Mouse (Mus musculus): ENCODE data around the gene Itih2. TPM values are rescaled to one million over a fixed set of nuclear protein-coding genes. Genes with fewer than 3 reads are reported as not detected.

Itih2 gene
- 2.7 and 3.0 TPM in 2 replicates for polyA plus RNA-seq (2015; fragmentation: Nextera tagmentation; extraction: Ambion mirVana)

DNA sequence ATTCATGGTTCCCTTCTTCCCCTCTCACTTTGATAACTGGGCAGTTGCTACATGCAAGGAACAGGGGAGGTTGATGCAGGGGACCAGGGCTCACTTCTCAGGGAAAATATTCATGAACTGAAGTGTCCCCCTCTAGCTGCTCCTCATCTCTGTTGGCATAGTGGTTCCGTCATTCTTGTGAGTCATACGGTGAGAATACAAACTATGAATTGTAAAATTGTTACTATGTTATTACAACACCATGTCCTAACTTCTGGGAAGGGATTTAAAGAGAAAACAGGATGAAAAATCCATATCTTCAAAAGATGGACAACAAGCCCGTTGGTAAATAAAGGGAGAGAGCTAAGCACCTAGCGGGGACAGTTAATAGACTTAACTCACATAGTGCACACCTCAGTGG is at the start of gene Itih2:
TSS of gene Itih2 (minus strand) at position 101 of the 400 bp plus-strand sequence.
- 86% methylated on average over 4 of the region's 4 CpGs for WGBS
- Histone ChIP-seq H3K4me2 (ENCODE audit: low read length) (no peak within 1 kb of the TSS), H3K27me3 (ENCODE audit: control insufficient read depth, insufficient read depth, low read depth, low read length) (no peaks in the 10 kb centered on the region), H3K4me1 (ENCODE audit: control insufficient read depth, insufficient read depth, low read length) (no peaks in the 10 kb centered on the region), H3K4me3 (ENCODE audit: low read depth, low read length) (no peak within 1 kb of the TSS), H3K27ac (ENCODE audit: low read length) (no peak within 1 kb of the TSS), H3K9ac (ENCODE audit: low read depth, low read length) (no peak within 1 kb of the TSS), H3K36me3 (ENCODE audit: control insufficient read depth, insufficient read depth, low read length) (no peaks in the 10 kb centered on the region), H3K9me3 (replicated peaks; ENCODE audit: control insufficient read depth, low read length, poor library complexity, severe bottlenecking) (no peaks in the 10 kb centered on the region)
- ATAC-seq = no peak

DNA sequence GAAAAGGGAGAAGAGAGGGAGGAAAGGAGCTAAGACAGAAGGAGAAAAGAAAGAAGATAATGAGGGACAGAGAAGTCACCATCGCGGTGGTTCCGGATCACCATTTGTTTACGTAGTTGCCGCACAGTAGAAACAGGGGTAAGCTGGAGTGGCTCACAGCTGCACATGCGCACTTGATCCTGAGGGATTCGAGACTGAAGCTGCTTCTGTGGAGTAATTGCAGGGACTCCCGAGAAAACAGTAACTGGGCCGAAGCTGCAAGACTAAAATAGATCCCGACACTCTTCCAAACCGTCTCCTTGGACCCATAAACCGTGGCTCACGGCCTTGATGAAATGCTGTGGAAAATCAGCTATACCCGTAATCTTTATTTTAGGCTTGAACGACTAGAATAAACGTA is 38.8 kb upstream of the Itih2 start:
- ATAC-seq = no peak
- no peaks in the 10 kb centered on the region for H3K9me3 ChIP-seq (replicated peaks; ENCODE audit: control insufficient read depth, low read length, poor library complexity, severe bottlenecking)
- no peak overlapping the region for H3K4me2 ChIP-seq (ENCODE audit: low read length)
- no peak overlapping the region for H3K4me3 ChIP-seq (ENCODE audit: low read depth, low read length)
- H3K27me3 ChIP-seq (ENCODE audit: control insufficient read depth, insufficient read depth, low read depth, low read length) = no peaks in the 10 kb centered on the region
- H3K9ac ChIP-seq (ENCODE audit: low read depth, low read length) = no peak overlapping the region
- H3K27ac ChIP-seq (ENCODE audit: low read length) = no peak overlapping the region
- H3K4me1 ChIP-seq (ENCODE audit: control insufficient read depth, insufficient read depth, low read length) = no peaks in the 10 kb centered on the region
- WGBS = 93% methylated on average over 16 of the region's 16 CpGs
- no peaks in the 10 kb centered on the region for H3K36me3 ChIP-seq (ENCODE audit: control insufficient read depth, insufficient read depth, low read length)

DNA sequence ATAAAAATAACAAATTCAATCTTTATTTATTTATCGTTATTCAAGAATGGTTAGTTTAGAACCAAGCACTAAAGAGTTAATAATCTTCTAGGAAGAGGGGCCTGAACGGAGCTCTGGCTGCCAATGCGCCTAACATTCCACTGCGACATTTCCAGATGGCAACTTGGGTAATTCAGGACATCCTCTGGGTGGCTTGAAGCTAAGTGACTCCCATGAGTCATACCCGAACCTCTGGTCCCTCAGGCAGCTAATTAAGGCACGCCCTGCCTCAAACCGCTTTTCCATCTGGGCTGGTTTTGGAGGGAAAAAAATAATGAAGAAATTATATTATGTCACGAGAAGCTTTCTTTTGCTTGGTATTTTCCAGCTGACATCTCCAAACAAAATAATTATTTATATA is 36.8 kb upstream of the Itih2 start:
- ATAC-seq = no peak
- no peak overlapping the region for H3K9ac ChIP-seq (ENCODE audit: low read depth, low read length)
- no peak overlapping the region for H3K4me2 ChIP-seq (ENCODE audit: low read length)
- WGBS = 69% methylated on average over 8 of the region's 8 CpGs
- no peaks in the 10 kb centered on the region for H3K27me3 ChIP-seq (ENCODE audit: control insufficient read depth, insufficient read depth, low read depth, low read length)
- H3K27ac ChIP-seq (ENCODE audit: low read length) = no peak overlapping the region
- no peaks in the 10 kb centered on the region for H3K9me3 ChIP-seq (replicated peaks; ENCODE audit: control insufficient read depth, low read length, poor library complexity, severe bottlenecking)
- H3K4me3 ChIP-seq (ENCODE audit: low read depth, low read length) = no peak overlapping the region
- no peaks in the 10 kb centered on the region for H3K36me3 ChIP-seq (ENCODE audit: control insufficient read depth, insufficient read depth, low read length)
- H3K4me1 ChIP-seq (ENCODE audit: control insufficient read depth, insufficient read depth, low read length) = no peaks in the 10 kb centered on the region

DNA sequence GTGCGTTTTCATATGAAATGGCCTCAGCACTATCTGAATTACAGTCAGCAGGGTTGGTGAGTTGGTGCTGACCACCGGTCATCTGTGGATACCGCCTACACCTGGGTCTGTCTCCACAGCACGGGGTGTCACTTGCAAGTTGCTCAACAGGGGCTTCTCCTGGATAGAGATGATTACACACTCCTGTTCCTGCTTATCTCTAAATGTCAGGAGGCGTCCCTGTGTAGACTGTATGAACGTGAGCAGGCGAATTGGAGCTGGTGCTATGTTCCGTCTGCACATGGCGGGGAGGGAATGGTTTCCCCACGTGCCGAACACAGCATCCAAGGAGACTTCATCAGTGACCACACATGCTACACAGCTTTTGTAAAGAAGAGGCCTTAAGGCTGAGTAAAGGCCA is 36.1 kb upstream of the Itih2 start:
- ATAC-seq = no peak
- Histone ChIP-seq H3K36me3 (ENCODE audit: control insufficient read depth, insufficient read depth, low read length) (no peaks in the 10 kb centered on the region), H3K4me2 (ENCODE audit: low read length) (no peak overlapping the region), H3K4me1 (ENCODE audit: control insufficient read depth, insufficient read depth, low read length) (no peaks in the 10 kb centered on the region), H3K4me3 (ENCODE audit: low read depth, low read length) (no peak overlapping the region), H3K27me3 (ENCODE audit: control insufficient read depth, insufficient read depth, low read depth, low read length) (no peaks in the 10 kb centered on the region), H3K27ac (ENCODE audit: low read length) (no peak overlapping the region), H3K9me3 (replicated peaks; ENCODE audit: control insufficient read depth, low read length, poor library complexity, severe bottlenecking) (no peaks in the 10 kb centered on the region), H3K9ac (ENCODE audit: low read depth, low read length) (no peak overlapping the region)
- 87% methylated on average over 11 of the region's 11 CpGs for WGBS

DNA sequence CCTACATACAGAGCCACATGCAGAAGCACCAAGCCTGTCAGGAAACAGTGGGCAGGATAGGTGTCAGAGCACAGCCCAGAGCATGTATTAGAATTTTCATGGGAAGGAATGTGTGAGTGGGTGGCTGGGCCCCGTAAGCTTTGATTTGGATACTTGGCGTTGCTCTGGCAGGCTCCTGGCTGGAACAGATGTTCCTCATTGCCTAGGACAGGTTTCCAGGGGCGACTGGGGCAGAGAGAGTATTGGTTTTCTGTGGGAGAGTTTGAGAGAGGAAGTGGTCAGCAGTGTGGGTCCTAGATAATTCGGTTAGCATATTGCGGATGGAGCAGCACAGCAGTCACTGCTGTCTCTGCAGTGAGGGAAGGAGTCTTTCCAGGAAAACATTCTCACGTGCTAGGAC is 35.4 kb upstream of the Itih2 start:
- Histone ChIP-seq H3K9ac (ENCODE audit: low read depth, low read length) (no peak overlapping the region), H3K27me3 (ENCODE audit: control insufficient read depth, insufficient read depth, low read depth, low read length) (no peaks in the 10 kb centered on the region), H3K27ac (ENCODE audit: low read length) (no peak overlapping the region), H3K9me3 (replicated peaks; ENCODE audit: control insufficient read depth, low read length, poor library complexity, severe bottlenecking) (no peaks in the 10 kb centered on the region), H3K36me3 (ENCODE audit: control insufficient read depth, insufficient read depth, low read length) (no peaks in the 10 kb centered on the region), H3K4me3 (ENCODE audit: low read depth, low read length) (no peak overlapping the region), H3K4me1 (ENCODE audit: control insufficient read depth, insufficient read depth, low read length) (no peaks in the 10 kb centered on the region), H3K4me2 (ENCODE audit: low read length) (no peak overlapping the region)
- WGBS = 74% methylated on average over 6 of the region's 6 CpGs
- ATAC-seq = no peak

DNA sequence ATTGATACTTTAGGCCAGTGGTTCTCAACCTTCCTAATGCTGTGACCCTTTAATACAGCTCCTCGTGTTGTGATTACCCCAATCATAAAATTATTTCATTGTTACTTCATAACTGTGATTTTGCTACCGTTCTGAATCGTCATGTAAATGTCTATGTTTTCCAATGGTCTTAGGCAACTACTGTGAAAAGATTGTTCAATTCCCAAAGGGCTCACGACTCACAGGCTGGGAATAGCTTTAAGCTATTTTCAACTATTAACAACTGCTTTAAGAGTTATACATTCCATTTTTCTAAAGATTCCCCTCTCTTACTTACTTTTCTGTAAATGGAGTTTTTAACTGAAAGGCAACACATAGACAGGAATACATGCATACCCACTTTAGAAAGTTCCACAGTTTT is 30.8 kb upstream of the Itih2 start:
- no peak for ATAC-seq
- 92% methylated on average over 4 of the region's 4 CpGs for WGBS
- Histone ChIP-seq H3K9ac (ENCODE audit: low read depth, low read length) (no peak overlapping the region), H3K4me1 (ENCODE audit: control insufficient read depth, insufficient read depth, low read length) (no peaks in the 10 kb centered on the region), H3K9me3 (replicated peaks; ENCODE audit: control insufficient read depth, low read length, poor library complexity, severe bottlenecking) (no peaks in the 10 kb centered on the region), H3K36me3 (ENCODE audit: control insufficient read depth, insufficient read depth, low read length) (no peaks in the 10 kb centered on the region), H3K27me3 (ENCODE audit: control insufficient read depth, insufficient read depth, low read depth, low read length) (no peaks in the 10 kb centered on the region), H3K27ac (ENCODE audit: low read length) (no peak overlapping the region), H3K4me2 (ENCODE audit: low read length) (no peak overlapping the region), H3K4me3 (ENCODE audit: low read depth, low read length) (no peak overlapping the region)

DNA sequence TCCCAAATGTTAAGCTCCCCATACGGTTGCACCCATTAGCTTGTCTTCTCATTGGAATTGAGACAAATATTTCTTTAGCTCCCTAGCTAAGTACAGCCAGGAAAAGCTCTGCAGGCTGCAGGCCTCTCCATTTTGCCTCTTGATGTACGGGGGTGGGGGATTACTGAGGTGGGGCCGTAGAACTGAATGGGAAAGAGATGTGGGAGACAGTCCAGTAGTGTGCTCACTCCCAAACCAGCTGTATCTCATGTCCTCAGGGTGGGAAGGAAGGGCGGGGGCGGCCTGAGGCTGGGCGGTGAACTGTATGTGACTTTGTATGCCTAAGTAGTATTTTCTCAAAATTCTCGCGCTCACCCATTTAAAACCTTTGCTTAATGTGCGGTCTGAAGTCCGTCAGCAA is 26.0 kb upstream of the Itih2 start:
- Histone ChIP-seq H3K9me3 (replicated peaks; ENCODE audit: control insufficient read depth, low read length, poor library complexity, severe bottlenecking) (no peaks in the 10 kb centered on the region), H3K9ac (ENCODE audit: low read depth, low read length) (no peak overlapping the region), H3K4me3 (ENCODE audit: low read depth, low read length) (no peak overlapping the region), H3K27me3 (ENCODE audit: control insufficient read depth, insufficient read depth, low read depth, low read length) (no peaks in the 10 kb centered on the region), H3K4me1 (ENCODE audit: control insufficient read depth, insufficient read depth, low read length) (peaks cover 4% of the 10 kb centered on the region; the same call in 1 of the 2 replicates), H3K36me3 (ENCODE audit: control insufficient read depth, insufficient read depth, low read length) (no peaks in the 10 kb centered on the region), H3K4me2 (ENCODE audit: low read length) (no peak overlapping the region), H3K27ac (ENCODE audit: low read length) (no peak overlapping the region)
- ATAC-seq = no peak
- WGBS = 88% methylated on average over 10 of the region's 10 CpGs

DNA sequence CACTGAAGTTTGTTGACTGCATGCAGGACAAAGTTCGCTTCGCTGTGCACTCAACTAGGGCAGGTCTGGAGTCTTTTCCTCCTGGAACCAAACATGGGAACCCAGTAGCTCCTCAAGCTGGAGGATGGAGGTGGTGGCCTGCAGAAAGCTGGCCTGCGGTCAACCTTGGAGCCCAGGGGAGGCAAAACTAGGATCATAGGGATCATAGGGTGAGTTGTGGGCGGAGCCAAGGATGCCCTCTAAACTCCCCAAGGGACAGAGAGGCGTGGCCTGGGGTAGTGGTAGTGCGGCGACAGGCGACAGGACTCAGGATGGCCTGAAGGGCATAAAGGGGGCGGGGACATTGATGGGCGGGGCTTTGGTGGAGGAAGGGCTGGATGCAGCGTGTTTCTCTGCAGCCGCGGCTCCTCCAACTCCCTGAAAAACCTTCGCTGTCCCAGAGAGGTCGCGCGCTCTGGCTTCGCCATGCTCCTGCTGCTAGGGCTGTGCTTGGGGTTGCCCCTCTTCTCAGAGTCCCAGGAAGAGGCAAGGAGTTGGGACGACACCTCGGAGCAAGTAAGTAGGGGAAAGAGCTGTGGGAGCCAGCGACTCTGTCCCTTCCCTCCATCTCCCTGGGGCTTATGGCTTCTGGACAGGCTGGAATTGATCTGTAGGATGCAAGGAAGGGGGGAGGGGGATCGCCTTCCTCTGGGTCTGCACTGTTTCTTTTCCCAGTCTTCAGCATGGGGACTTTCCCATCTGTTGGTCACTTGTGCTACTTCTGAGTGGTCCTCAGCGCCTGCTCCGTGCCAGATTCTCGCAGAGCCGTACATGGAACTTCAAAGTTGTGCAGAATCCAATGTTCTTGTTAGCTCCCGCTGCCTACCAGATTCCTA is 22.2 kb upstream of the Itih2 start, which contains the start of gene Itih5:
TSS of gene Itih5 (plus strand) at position 371 of the 875 bp plus-strand sequence.
- peak; percentile 56; the same call in 1 of the 2 replicates for ATAC-seq
- Histone ChIP-seq H3K27me3 (ENCODE audit: control insufficient read depth, insufficient read depth, low read depth, low read length) (no peaks in the 10 kb centered on the region), H3K9ac (ENCODE audit: low read depth, low read length) (0 out of 2 replicates have a peak within 1 kb of the TSS, but pooled peaks have one; percentile 10), H3K9me3 (replicated peaks; ENCODE audit: control insufficient read depth, low read length, poor library complexity, severe bottlenecking) (no peaks in the 10 kb centered on the region), H3K4me1 (ENCODE audit: control insufficient read depth, insufficient read depth, low read length) (peaks cover 4% of the 10 kb centered on the region; the same call in 1 of the 2 replicates), H3K4me3 (ENCODE audit: low read depth, low read length) (peak within 1 kb of the TSS; percentile 33), H3K27ac (ENCODE audit: low read length) (no peak within 1 kb of the TSS), H3K36me3 (ENCODE audit: control insufficient read depth, insufficient read depth, low read length) (no peaks in the 10 kb centered on the region), H3K4me2 (ENCODE audit: low read length) (peak within 1 kb of the TSS; percentile 60)
- 8% methylated on average over 26 of the region's 27 CpGs for WGBS

DNA sequence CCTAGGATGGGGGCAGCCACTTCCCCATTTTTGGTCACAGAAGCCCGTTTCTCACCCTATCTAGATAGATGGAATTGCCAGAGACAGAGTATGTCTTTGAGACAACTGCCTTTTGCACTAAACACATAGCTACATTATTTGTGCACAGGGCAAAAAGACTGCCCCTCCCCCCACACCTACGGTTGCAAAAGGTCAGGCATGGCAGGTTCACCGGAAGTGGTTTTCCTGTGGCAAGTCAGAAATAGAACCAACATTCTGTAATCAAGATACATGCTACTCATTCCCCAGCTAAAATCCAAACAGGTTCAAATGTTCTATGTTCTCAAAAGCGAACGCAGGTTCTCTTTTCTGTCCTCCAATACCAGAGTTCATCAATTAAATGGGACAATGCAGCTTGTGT is 21.4 kb upstream of the Itih2 start:
- no peak overlapping the region for H3K9ac ChIP-seq (ENCODE audit: low read depth, low read length)
- ATAC-seq = no peak
- H3K9me3 ChIP-seq (replicated peaks; ENCODE audit: control insufficient read depth, low read length, poor library complexity, severe bottlenecking) = no peaks in the 10 kb centered on the region
- 90% methylated on average over 5 of the region's 5 CpGs for WGBS
- no peak overlapping the region for H3K4me3 ChIP-seq (ENCODE audit: low read depth, low read length)
- no peaks in the 10 kb centered on the region for H3K36me3 ChIP-seq (ENCODE audit: control insufficient read depth, insufficient read depth, low read length)
- peaks cover 4% of the 10 kb centered on the region; the same call in 1 of the 2 replicates for H3K4me1 ChIP-seq (ENCODE audit: control insufficient read depth, insufficient read depth, low read length)
- H3K27ac ChIP-seq (ENCODE audit: low read length) = no peak overlapping the region
- H3K4me2 ChIP-seq (ENCODE audit: low read length) = no peak overlapping the region
- no peaks in the 10 kb centered on the region for H3K27me3 ChIP-seq (ENCODE audit: control insufficient read depth, insufficient read depth, low read depth, low read length)

Data from midbrain, embryonic 16.5 days (tissue).